Mouse (Mus musculus) intestine, embryonic 16.5 days (tissue): ENCODE measurements at regions not wholly inside any gene's neighbourhood (a gene's known extent, or its start where the extent isn't known, plus 50 kb on each side); places are given as distances from the start of the nearest gene placed in this dataset.
A peak's percentile ranks its signal among the peaks of the same experiment; 100 is the strongest.
"Not testable (repeated sequence)": the region's sequence is repeated elsewhere in the genome, so short reads cannot be mapped to it uniquely, and the experiment has no call there.

Source experiments
- ATAC-seq: fragments of 200-750 bp; cut with Nextera tagmentation; 2 replicates; pipeline ENCODE4 v1.8.0; 2017; ENCODE audit warnings: moderate TSS enrichment, moderate library complexity
- H3K27ac ChIP-seq: fragments of 300-500 bp; sonication (generic); 2 replicates; pipeline ENCODE4 v1.5.1; 2014; ENCODE audit warnings: mild to moderate bottlenecking, low read length
- H3K27me3 ChIP-seq: fragments of 300-500 bp; sonication (generic); replicated peaks from 2 replicates; pipeline ENCODE4 v1.6.1; 2014; ENCODE audit warnings: low read length, control low read depth, mixed read lengths; ENCODE audit not compliant: control insufficient read depth, insufficient read depth
- H3K36me3 ChIP-seq: fragments of 300-500 bp; sonication (generic); 2 replicates; pipeline ENCODE4 v1.6.1; 2014; ENCODE audit warnings: low read length, control low read depth; ENCODE audit not compliant: control insufficient read depth, insufficient read depth
- H3K4me1 ChIP-seq: fragments of 300-500 bp; sonication (generic); 2 replicates; pipeline ENCODE4 v1.6.1; 2014; ENCODE audit warnings: low read length, control low read depth, mixed read lengths; ENCODE audit not compliant: control insufficient read depth, insufficient read depth
- H3K4me2 ChIP-seq: fragments of 300-500 bp; sonication (generic); 2 replicates; pipeline ENCODE4 v1.6.1; 2014; ENCODE audit warnings: low read depth, low read length, control low read depth
- H3K4me3 ChIP-seq: fragments of 300-500 bp; sonication (generic); 2 replicates; pipeline ENCODE4 v1.5.1; 2014; ENCODE audit warnings: mild to moderate bottlenecking, low read length
- H3K9ac ChIP-seq: fragments of 300-500 bp; sonication (generic); 2 replicates; pipeline ENCODE4 v1.6.1; 2014; ENCODE audit warnings: low read depth, low read length
- H3K9me3 ChIP-seq: fragments of 300-500 bp; sonication (generic); 2 replicates; pipeline ENCODE4 v1.6.1; 2016; ENCODE audit warnings: low read length, control low read depth; ENCODE audit not compliant: control insufficient read depth
- WGBS: fragments of 180-500 bp; shearing (Covaris S2); extraction: QIAGEN DNeasy Blood & Tissue Kit; methylation state at CpG from one replicate; pipeline ENCODE4 v1.1.7; 2014; 5-methylcytosine and 5-hydroxymethylcytosine counted together

- no peaks in the 10 kb centered on the region for H3K4me1 ChIP-seq
- ATAC-seq, result no peak
These were observed 156.4 kb downstream of the Cand1 start for GRCm38 (mm10) chr10:119083431-119083830.

GRCm38 (mm10) chr10:119082861-119083260, 157.0 kb downstream of the Cand1 start:
- Histone ChIP-seq H3K4me2 (no peak overlapping the region), H3K9me3 (no peaks in the 10 kb centered on the region), H3K4me3 (no peak overlapping the region), H3K27ac (no peak overlapping the region), H3K9ac (no peak overlapping the region), H3K4me1 (no peaks in the 10 kb centered on the region), H3K27me3 (no peaks in the 10 kb centered on the region), H3K36me3 (no peaks in the 10 kb centered on the region)
- no peak for ATAC-seq
- WGBS, result 79% methylated on average over 2 of the region's 2 CpGs

More at GRCm38 (mm10) chr10:119083431-119083830, 156.4 kb downstream of the Cand1 start:
- H3K27me3 ChIP-seq, result no peaks in the 10 kb centered on the region
- H3K4me2 ChIP-seq, result no peak overlapping the region
- H3K9me3 ChIP-seq, result no peaks in the 10 kb centered on the region
- H3K9ac ChIP-seq, result no peak overlapping the region
- H3K27ac ChIP-seq, result no peak overlapping the region
- 70% methylated on average over 4 of the region's 4 CpGs for WGBS
- no peaks in the 10 kb centered on the region for H3K36me3 ChIP-seq
- H3K4me3 ChIP-seq, result no peak overlapping the region

GRCm38 (mm10) chr10:119081766-119082165, 158.1 kb downstream of the Cand1 start:
- not testable (repeated sequence) for H3K4me2 ChIP-seq, H3K4me1 ChIP-seq, H3K36me3 ChIP-seq, H3K27me3 ChIP-seq, H3K4me3 ChIP-seq, ATAC-seq, H3K27ac ChIP-seq, H3K9me3 ChIP-seq, H3K9ac ChIP-seq
- 74% methylated on average over 3 of the region's 3 CpGs for whole genome bisulfite sequencing

- Histone ChIP-seq H3K36me3 (no peaks in the 10 kb centered on the region), H3K9me3 (no peaks in the 10 kb centered on the region), H3K4me2 (peak overlapping the region; percentile 28; the same call in 1 of the 2 replicates), H3K9ac (peak overlapping the region; percentile 25; the same call in 1 of the 2 replicates), H3K4me1 (peaks cover 18% of the 10 kb centered on the region), H3K27me3 (no peaks in the 10 kb centered on the region), H3K4me3 (0 out of 2 replicates have a peak overlapping the region, but pooled peaks have one; percentile 16), H3K27ac (peak overlapping the region; percentile 2; the same call in 1 of the 2 replicates)
- 6% methylated on average over 12 of the region's 12 CpGs for WGBS
- ATAC-seq, result peak; percentile 39
These were observed 163.7 kb downstream of the Cand1 start for GRCm38 (mm10) chr10:119076100-119076566.

GRCm38 (mm10) chr10:119074887-119075286, 165.0 kb downstream of the Cand1 start:
- no peaks in the 10 kb centered on the region for H3K36me3 ChIP-seq
- no peak overlapping the region for H3K9ac ChIP-seq
- 35% methylated on average over 15 of the region's 15 CpGs for WGBS
- no peaks in the 10 kb centered on the region for H3K9me3 ChIP-seq
- H3K27me3 ChIP-seq, result no peaks in the 10 kb centered on the region
- ATAC-seq, result peak; percentile 61
- H3K27ac ChIP-seq, result peak overlapping the region; percentile 27; the same call in 1 of the 2 replicates
- peak overlapping the region; percentile 16 for H3K4me3 ChIP-seq
- peak overlapping the region; percentile 33; the same call in 1 of the 2 replicates for H3K4me2 ChIP-seq
- peaks cover 18% of the 10 kb centered on the region for H3K4me1 ChIP-seq

- no peak for ATAC-seq
- H3K27me3 ChIP-seq, result no peaks in the 10 kb centered on the region
- no peak overlapping the region for H3K4me3 ChIP-seq
- H3K4me1 ChIP-seq, result peaks cover 18% of the 10 kb centered on the region
- H3K9me3 ChIP-seq, result no peaks in the 10 kb centered on the region
- H3K9ac ChIP-seq, result no peak overlapping the region
- 96% methylated on average over 3 of the region's 3 CpGs for WGBS
- no peaks in the 10 kb centered on the region for H3K36me3 ChIP-seq
- H3K27ac ChIP-seq, result no peak overlapping the region
- no peak overlapping the region for H3K4me2 ChIP-seq
These were observed 165.9 kb downstream of the Cand1 start for GRCm38 (mm10) chr10:119073991-119074390.

- H3K36me3 ChIP-seq, result no peaks in the 10 kb centered on the region
- no peak overlapping the region for H3K27ac ChIP-seq
- no peak overlapping the region for H3K9ac ChIP-seq
- no peak overlapping the region for H3K4me2 ChIP-seq
- ATAC-seq, result peak; percentile 41
- peaks cover 3% of the 10 kb centered on the region for H3K4me1 ChIP-seq
- H3K4me3 ChIP-seq, result no peak overlapping the region
- WGBS, result 44% methylated on average over 11 of the region's 11 CpGs
- H3K9me3 ChIP-seq, result no peaks in the 10 kb centered on the region
- H3K27me3 ChIP-seq, result no peaks in the 10 kb centered on the region
These were observed 170.4 kb downstream of the Cand1 start for GRCm38 (mm10) chr10:119069410-119069809.

- 75% methylated on average over 6 of the region's 6 CpGs for WGBS
- Histone ChIP-seq H3K9me3 (no peaks in the 10 kb centered on the region), H3K27ac (no peak overlapping the region), H3K9ac (no peak overlapping the region), H3K4me3 (no peak overlapping the region), H3K36me3 (no peaks in the 10 kb centered on the region), H3K27me3 (no peaks in the 10 kb centered on the region), H3K4me1 (peaks cover 3% of the 10 kb centered on the region), H3K4me2 (no peak overlapping the region)
- no peak for ATAC-seq
These were observed 172.0 kb downstream of the Cand1 start for GRCm38 (mm10) chr10:119067838-119068237.

GRCm38 (mm10) chr10:119067366-119067765, 172.5 kb downstream of the Cand1 start:
- H3K27ac ChIP-seq, result no peak overlapping the region
- H3K36me3 ChIP-seq, result no peaks in the 10 kb centered on the region
- no peak overlapping the region for H3K4me3 ChIP-seq
- WGBS, result 92% methylated on average over 8 of the region's 8 CpGs
- H3K27me3 ChIP-seq, result no peaks in the 10 kb centered on the region
- ATAC-seq, result no peak
- peaks cover 3% of the 10 kb centered on the region for H3K4me1 ChIP-seq
- H3K4me2 ChIP-seq, result no peak overlapping the region
- no peak overlapping the region for H3K9ac ChIP-seq
- no peaks in the 10 kb centered on the region for H3K9me3 ChIP-seq

GRCm38 (mm10) chr10:119065974-119066373, 173.9 kb downstream of the Cand1 start:
- H3K4me3 ChIP-seq, result no peak overlapping the region
- no peaks in the 10 kb centered on the region for H3K36me3 ChIP-seq
- H3K9me3 ChIP-seq, result no peaks in the 10 kb centered on the region
- H3K9ac ChIP-seq, result no peak overlapping the region
- no peak overlapping the region for H3K4me2 ChIP-seq
- 25% methylated on average over 8 of the region's 8 CpGs for WGBS
- no peak for ATAC-seq
- H3K4me1 ChIP-seq, result peaks cover 3% of the 10 kb centered on the region
- H3K27me3 ChIP-seq, result no peaks in the 10 kb centered on the region
- no peak overlapping the region for H3K27ac ChIP-seq
